Mouse (Mus musculus) heart, postnatal 0 days (tissue): Measurements from ENCODE around the gene Rom1. TPM values are rescaled to one million over a fixed set of nuclear protein-coding genes. Genes with fewer than 3 reads are reported as not detected.

Experiments used
- ATAC-seq: fragments of 200-750 bp; cut with Nextera tagmentation; 2 replicates; pipeline ENCODE4 v1.8.0; 2017; ENCODE audit warnings: low read depth, moderate number of reproducible peaks, moderate library complexity; ENCODE audit not compliant: insufficient read depth
- DNase-seq: peaks from one replicate; pipeline ENCODE4 v3.0.0-alpha.2; 2016; ENCODE audit warnings: low spot score
- H3K27ac ChIP-seq: fragments of 300-500 bp; sonication (generic); 2 replicates; pipeline ENCODE4 v1.5.1; 2014; ENCODE audit warnings: low read depth, mild to moderate bottlenecking
- H3K27me3 ChIP-seq: fragments of 300-500 bp; sonication (generic); 2 replicates; pipeline ENCODE4 v1.6.1; 2014; ENCODE audit warnings: low read length, mixed read lengths; ENCODE audit not compliant: control insufficient read depth, insufficient read depth
- H3K36me3 ChIP-seq: fragments of 300-500 bp; sonication (generic); replicated peaks from 2 replicates; pipeline ENCODE4 v1.6.1; 2014; ENCODE audit warnings: low read length, mixed read lengths; ENCODE audit not compliant: control insufficient read depth, insufficient read depth
- H3K4me1 ChIP-seq: fragments of 300-500 bp; sonication (generic); 2 replicates; pipeline ENCODE4 v1.6.1; 2014; ENCODE audit warnings: antibody characterized with exemption; ENCODE audit not compliant: control insufficient read depth, insufficient read depth
- H3K4me2 ChIP-seq: fragments of 300-500 bp; sonication (generic); 2 replicates; pipeline ENCODE4 v1.6.1; 2014; ENCODE audit warnings: low read depth, mild to moderate bottlenecking, low read length, moderate library complexity
- H3K4me3 ChIP-seq: fragments of 300-500 bp; sonication (generic); 2 replicates; pipeline ENCODE4 v1.5.1; 2014; ENCODE audit warnings: low read depth, low read length
- H3K9ac ChIP-seq: fragments of 300-500 bp; sonication (generic); replicated peaks from 2 replicates; pipeline ENCODE4 v1.6.1; 2014; ENCODE audit warnings: low read depth, low read length, mixed read lengths
- H3K9me3 ChIP-seq: fragments of 300-500 bp; sonication (generic); replicated peaks from 2 replicates; pipeline ENCODE4 v1.6.1; 2016; ENCODE audit warnings: low read length; ENCODE audit not compliant: control insufficient read depth
- CTCF ChIP-seq: IDR thresholded peaks from 2 replicates; pipeline ENCODE4 v1.5.1; 2016; ENCODE audit warnings: antibody characterized with exemption, control low read depth, low read depth
- EP300 ChIP-seq: IDR thresholded peaks from 2 replicates; pipeline ENCODE4 v1.6.1; 2016; ENCODE audit warnings: antibody characterized with exemption, low read depth
- WGBS: fragments of 180-500 bp; shearing (Covaris S2); extraction: QIAGEN DNeasy Blood & Tissue Kit; methylation state at CpG from one replicate; pipeline ENCODE4 v1.1.7; 2014; 5-methylcytosine and 5-hydroxymethylcytosine counted together
- polyA plus RNA-seq: library from polyadenylated mRNA; unstranded; fragments of >200 nt; fragmentation: Nextera tagmentation; extraction: Ambion mirVana; gene quantifications from 2 replicates; pipeline ENCODE4 v1.2.1, GENCODE M21; 2015
- total RNA-seq: library from RNA; depleted of rRNA; stranded (reverse); fragments of >200 nt; gene quantifications from 2 replicates; pipeline ENCODE4 v1.2.3, GENCODE M21; 2014; ENCODE audit warnings: low replicate concordance

Rom1 gene
- total and polyA plus RNA-seq, 2 experiments from 2014 or later: 3.2 to 10.2 TPM

GRCm38 (mm10) chr19:8888511-8889385 is 40.4 kb downstream of the Rom1 start, which contains the start of the genes 1810009A15Rik and Gm49416:
1810009A15Rik (plus strand) TSS chr19:8888853.
Gm49416 (plus strand) TSS chr19:8888926.
- no peaks in the 10 kb centered on the region for H3K27me3 ChIP-seq
- peak; percentile 94 for DNase-seq
- peak within 1 kb of the TSS; percentile 61 for H3K4me3 ChIP-seq
- no peaks in the 10 kb centered on the region; the same call in 1 of the 2 replicates for H3K36me3 ChIP-seq
- peak within 1 kb of the TSS; percentile 65 for H3K4me2 ChIP-seq
- under 1% methylated on average over 58 of the region's 58 CpGs for WGBS
- H3K9ac ChIP-seq: peak within 1 kb of the TSS; percentile 65
- peak within 1 kb of the TSS; percentile 70 for H3K27ac ChIP-seq
- peak; percentile 95 for ATAC-seq
- TF ChIP-seq CTCF (no peak), EP300 (no peak)
- H3K9me3 ChIP-seq: no peaks in the 10 kb centered on the region
- peaks cover 5% of the 10 kb centered on the region; the same call in 1 of the 2 replicates for H3K4me1 ChIP-seq

GRCm38 (mm10) chr19:8887585-8888463 is 41.3 kb downstream of the Rom1 start:
- H3K4me2 ChIP-seq: peak overlapping the region; percentile 65
- peaks cover 5% of the 10 kb centered on the region; the same call in 1 of the 2 replicates for H3K4me1 ChIP-seq
- H3K4me3 ChIP-seq: peak overlapping the region; percentile 61
- H3K9me3 ChIP-seq: no peaks in the 10 kb centered on the region
- H3K36me3 ChIP-seq: no peaks in the 10 kb centered on the region; the same call in 1 of the 2 replicates
- no peaks in the 10 kb centered on the region for H3K27me3 ChIP-seq
- DNase-seq (no peak), ATAC-seq (no peak)
- TF ChIP-seq EP300 (no peak), CTCF (no peak)
- H3K27ac ChIP-seq: peak overlapping the region; percentile 70
- peak overlapping the region; percentile 65 for H3K9ac ChIP-seq
- 20% methylated on average over 19 of the region's 19 CpGs for WGBS

- H3K4me1 ChIP-seq: peaks cover 5% of the 10 kb centered on the region; the same call in 1 of the 2 replicates
- TF ChIP-seq CTCF (no peak), EP300 (no peak)
- H3K27ac ChIP-seq: no peak overlapping the region
- no peak for DNase-seq
- no peak overlapping the region for H3K4me3 ChIP-seq
- WGBS: 70% methylated on average over 1 of the region's 1 CpGs
- no peak overlapping the region for H3K4me2 ChIP-seq
- no peaks in the 10 kb centered on the region for H3K9me3 ChIP-seq
- H3K27me3 ChIP-seq: no peaks in the 10 kb centered on the region
- H3K36me3 ChIP-seq: no peaks in the 10 kb centered on the region; the same call in 1 of the 2 replicates
- no peak overlapping the region for H3K9ac ChIP-seq
- ATAC-seq: no peak
Measured at GRCm38 (mm10) chr19:8886916-8887584, 42.1 kb downstream of the Rom1 start.

- no peaks in the 10 kb centered on the region for H3K9me3 ChIP-seq
- TF ChIP-seq EP300 (no peak), CTCF (no peak)
- H3K36me3 ChIP-seq: 0 out of 2 replicates have a peak, but pooled peaks cover under 1% of the 10 kb centered on the region
- ATAC-seq (no peak), DNase-seq (no peak)
- H3K9ac ChIP-seq: no peak within 1 kb of the TSS
- 45% methylated on average over 3 of the region's 3 CpGs for WGBS
- no peak within 1 kb of the TSS for H3K4me3 ChIP-seq
- no peak within 1 kb of the TSS for H3K4me2 ChIP-seq
- peaks cover 9% of the 10 kb centered on the region for H3K4me1 ChIP-seq
- no peaks in the 10 kb centered on the region for H3K27me3 ChIP-seq
- H3K27ac ChIP-seq: no peak within 1 kb of the TSS
Measured at GRCm38 (mm10) chr19:8883616-8884015, 45.5 kb downstream of the Rom1 start, which contains the start of the genes Lbhd1 and Gm49403. Lbhd1 (plus strand) TSS chr19:8883732. Gm49403 (plus strand) TSS chr19:8883930.

GRCm38 (mm10) chr19:8881034-8881392 is 48.1 kb downstream of the Rom1 start:
- peaks cover 3% of the 10 kb centered on the region for H3K4me1 ChIP-seq
- WGBS: 15% methylated on average over 3 of the region's 3 CpGs
- peaks cover 16% of the 10 kb centered on the region for H3K36me3 ChIP-seq
- H3K27me3 ChIP-seq: no peaks in the 10 kb centered on the region
- no peaks in the 10 kb centered on the region for H3K9me3 ChIP-seq
- TF ChIP-seq EP300 (no peak), CTCF (no peak)
- peak overlapping the region; percentile 20; the same call in 1 of the 2 replicates for H3K27ac ChIP-seq
- no peak overlapping the region for H3K9ac ChIP-seq
- no peak for DNase-seq
- ATAC-seq: no peak
- H3K4me2 ChIP-seq: peak overlapping the region; percentile 93
- peak overlapping the region; percentile 72 for H3K4me3 ChIP-seq
